Mouse (Mus musculus): ENCODE measurements around the gene Skint7. TPM values are rescaled to one million over a fixed set of nuclear protein-coding genes. Genes with fewer than 3 reads are reported as not detected.
"Not testable (repeated sequence)": the region's sequence is repeated elsewhere in the genome, so short reads cannot be mapped to it uniquely, and the experiment has no call there.

Skint7 gene
- not detected in 2 replicates for polyA plus RNA-seq (2014; fragmentation: Nextera tagmentation; extraction: Ambion mirVana)

DNA sequence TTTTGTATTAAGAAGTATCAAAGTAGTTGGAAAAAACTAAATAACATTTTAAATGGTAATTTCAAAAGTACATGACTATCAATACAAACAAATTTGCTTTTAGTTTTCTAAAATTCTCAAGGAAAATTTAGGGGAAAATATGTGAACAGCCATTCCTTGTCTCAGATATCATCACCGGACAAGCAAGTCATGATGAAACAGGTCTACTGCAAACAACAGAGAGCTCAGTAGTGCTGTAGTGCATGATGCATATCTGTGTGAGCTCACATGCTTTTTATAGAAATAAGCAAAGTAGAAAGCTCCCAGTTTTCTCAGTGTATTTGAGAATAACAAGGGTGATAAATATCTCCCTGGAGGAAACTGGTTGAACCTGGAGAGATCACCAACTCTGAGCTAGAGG is at the start of gene Skint7:
TSS of gene Skint7 (plus strand) at position 301 of the 400 bp plus-strand sequence.
- 94% methylated on average over 1 of the region's 1 CpGs for WGBS
- Histone ChIP-seq H3K9me3 (ENCODE audit: control insufficient read depth, low read length) (no peaks in the 10 kb centered on the region), H3K4me2 (ENCODE audit: low read depth, low read length) (no peak within 1 kb of the TSS), H3K27me3 (ENCODE audit: control insufficient read depth, insufficient read depth, low read length) (no peaks in the 10 kb centered on the region), H3K4me1 (ENCODE audit: control insufficient read depth, insufficient read depth, low read length) (no peaks in the 10 kb centered on the region), H3K27ac (ENCODE audit: low read depth, low read length) (no peak within 1 kb of the TSS), H3K36me3 (ENCODE audit: control insufficient read depth, insufficient read depth, low read length) (no peaks in the 10 kb centered on the region), H3K9ac (replicated peaks; ENCODE audit: low read depth, low read length) (no peak within 1 kb of the TSS), H3K4me3 (ENCODE audit: low read depth, low read length) (no peak within 1 kb of the TSS)
- ATAC-seq (ENCODE audit: low read depth) = no peak

DNA sequence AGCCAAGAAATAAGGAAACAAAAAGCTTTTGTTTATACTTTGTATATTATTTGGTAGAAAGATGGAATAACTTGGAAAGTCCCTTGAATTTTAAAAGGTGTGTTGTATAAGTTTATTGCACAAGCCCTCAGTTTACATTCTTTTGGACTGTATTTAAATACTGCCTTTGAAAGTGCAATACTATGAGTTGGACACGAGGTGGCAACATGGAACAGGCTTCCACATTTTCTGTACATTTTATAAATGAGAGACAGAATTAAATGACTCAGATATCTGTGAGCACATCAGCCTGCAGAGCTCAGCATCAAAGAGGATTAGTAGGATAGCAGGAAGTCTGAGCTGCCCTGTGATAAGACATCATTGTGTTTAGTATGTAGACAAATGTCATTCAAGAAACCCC is 11.4 kb upstream of the Skint7 start:
- ATAC-seq (ENCODE audit: low read depth) = no peak
- 17% methylated on average over 1 of the region's 1 CpGs for WGBS
- no peaks in the 10 kb centered on the region for H3K4me1 ChIP-seq (ENCODE audit: control insufficient read depth, insufficient read depth, low read length)
- H3K9me3 ChIP-seq (ENCODE audit: control insufficient read depth, low read length) = no peaks in the 10 kb centered on the region
- no peak overlapping the region for H3K4me2 ChIP-seq (ENCODE audit: low read depth, low read length)
- H3K27ac ChIP-seq (ENCODE audit: low read depth, low read length) = no peak overlapping the region
- no peaks in the 10 kb centered on the region for H3K27me3 ChIP-seq (ENCODE audit: control insufficient read depth, insufficient read depth, low read length)
- no peak overlapping the region for H3K4me3 ChIP-seq (ENCODE audit: low read depth, low read length)
- H3K36me3 ChIP-seq (ENCODE audit: control insufficient read depth, insufficient read depth, low read length) = no peaks in the 10 kb centered on the region
- H3K9ac ChIP-seq (replicated peaks; ENCODE audit: low read depth, low read length) = no peak overlapping the region

DNA sequence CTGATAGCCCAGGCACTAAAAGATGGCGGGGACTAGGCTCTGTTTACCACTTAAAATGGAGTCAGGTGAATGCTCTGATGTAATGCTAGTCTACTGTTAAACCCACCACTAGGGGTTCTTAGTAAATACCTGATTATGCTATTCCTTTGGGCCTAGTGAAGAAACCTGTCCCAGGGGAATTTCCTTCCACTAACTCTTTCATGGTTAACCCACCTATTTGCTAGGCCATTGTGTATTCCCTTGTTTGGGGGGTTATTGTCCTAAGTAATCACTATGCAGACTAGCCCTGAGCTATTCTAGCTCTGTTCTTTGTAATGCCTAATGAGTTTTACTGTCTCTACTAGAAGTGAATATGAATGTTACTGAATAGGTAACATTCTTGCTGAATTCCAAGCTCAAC is 9.5 kb upstream of the Skint7 start:
- H3K9ac ChIP-seq (replicated peaks; ENCODE audit: low read depth, low read length); H3K27ac ChIP-seq (ENCODE audit: low read depth, low read length); ATAC-seq (ENCODE audit: low read depth); H3K4me2 ChIP-seq (ENCODE audit: low read depth, low read length); H3K4me1 ChIP-seq (ENCODE audit: control insufficient read depth, insufficient read depth, low read length); H3K9me3 ChIP-seq (ENCODE audit: control insufficient read depth, low read length); H3K27me3 ChIP-seq (ENCODE audit: control insufficient read depth, insufficient read depth, low read length); H3K4me3 ChIP-seq (ENCODE audit: low read depth, low read length); H3K36me3 ChIP-seq (ENCODE audit: control insufficient read depth, insufficient read depth, low read length): not testable (repeated sequence)
- 81% methylated on average over 1 of the region's 1 CpGs for WGBS

DNA sequence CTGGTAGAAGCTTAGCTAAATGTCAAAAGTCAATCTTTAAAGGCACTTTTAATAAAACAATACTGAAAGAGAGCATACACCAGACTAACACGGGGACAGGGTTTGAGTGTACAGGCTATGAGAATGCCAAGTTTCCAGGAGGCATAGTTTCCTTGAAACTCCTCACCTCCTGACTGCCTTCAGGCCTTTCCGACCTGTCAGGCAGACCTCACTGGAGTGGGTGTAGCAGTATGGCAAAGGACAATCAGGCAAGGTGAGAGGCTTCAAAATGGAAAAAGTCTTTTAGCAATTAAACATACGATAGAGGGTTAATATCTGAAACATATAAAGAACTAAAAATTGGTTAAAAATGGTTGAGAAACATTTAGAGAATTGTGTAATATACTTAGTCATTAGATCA is 9.1 kb upstream of the Skint7 start:
- Histone ChIP-seq H3K9me3 (ENCODE audit: control insufficient read depth, low read length) (no peaks in the 10 kb centered on the region), H3K4me3 (ENCODE audit: low read depth, low read length) (no peak overlapping the region), H3K36me3 (ENCODE audit: control insufficient read depth, insufficient read depth, low read length) (no peaks in the 10 kb centered on the region), H3K27me3 (ENCODE audit: control insufficient read depth, insufficient read depth, low read length) (no peaks in the 10 kb centered on the region), H3K9ac (replicated peaks; ENCODE audit: low read depth, low read length) (no peak overlapping the region), H3K27ac (ENCODE audit: low read depth, low read length) (no peak overlapping the region), H3K4me1 (ENCODE audit: control insufficient read depth, insufficient read depth, low read length) (no peaks in the 10 kb centered on the region), H3K4me2 (ENCODE audit: low read depth, low read length) (no peak overlapping the region)
- ATAC-seq (ENCODE audit: low read depth) = no peak
- WGBS = 87% methylated on average over 3 of the region's 3 CpGs

DNA sequence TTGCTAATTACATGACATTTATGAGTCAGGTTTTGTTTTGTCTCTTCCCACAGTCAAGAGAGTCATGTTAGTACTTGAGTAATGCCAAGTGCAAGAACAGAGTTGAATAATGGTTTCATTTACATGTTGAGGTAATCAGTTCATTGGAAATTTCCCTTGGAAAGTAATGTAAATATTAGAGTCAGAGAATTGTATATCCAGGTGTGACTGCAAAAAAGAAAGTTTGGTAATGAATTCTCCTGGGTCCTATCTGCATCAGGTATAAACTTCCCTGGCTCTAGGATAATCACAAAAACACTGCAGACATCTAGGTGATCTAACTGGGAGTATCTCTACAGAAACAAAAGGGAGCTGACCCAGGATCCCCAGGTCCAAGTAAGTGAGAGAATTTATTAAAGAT is 33.2 kb downstream of the Skint7 start, which contains the start of gene Skint1:
TSS of gene Skint1 (plus strand) at position 301 of the 400 bp plus-strand sequence.
- Histone ChIP-seq H3K27ac (ENCODE audit: low read depth, low read length) (no peak within 1 kb of the TSS), H3K4me2 (ENCODE audit: low read depth, low read length) (no peak within 1 kb of the TSS), H3K4me1 (ENCODE audit: control insufficient read depth, insufficient read depth, low read length) (no peaks in the 10 kb centered on the region), H3K4me3 (ENCODE audit: low read depth, low read length) (no peak within 1 kb of the TSS), H3K9me3 (ENCODE audit: control insufficient read depth, low read length) (no peaks in the 10 kb centered on the region), H3K27me3 (ENCODE audit: control insufficient read depth, insufficient read depth, low read length) (no peaks in the 10 kb centered on the region), H3K9ac (replicated peaks; ENCODE audit: low read depth, low read length) (no peak within 1 kb of the TSS), H3K36me3 (ENCODE audit: control insufficient read depth, insufficient read depth, low read length) (no peaks in the 10 kb centered on the region)
- no peak for ATAC-seq (ENCODE audit: low read depth)

Other genes starting within 250 kb of the Skint7 start
- not detected in 2 replicates for gene Slc5a9, start 70.0 kb upstream of the Skint7 start, polyA plus RNA-seq (2014; fragmentation: Nextera tagmentation; extraction: Ambion mirVana)
- not detected in 2 replicates for gene Skint8, start 53.5 kb upstream of the Skint7 start, polyA plus RNA-seq (2014; fragmentation: Nextera tagmentation; extraction: Ambion mirVana)
- gene Skint1, start 33.3 kb downstream of the Skint7 start, polyA plus RNA-seq (2014; fragmentation: Nextera tagmentation; extraction: Ambion mirVana) = not detected in 2 replicates
- not detected in 2 replicates for gene Skint4, start 99.1 kb downstream of the Skint7 start, polyA plus RNA-seq (2014; fragmentation: Nextera tagmentation; extraction: Ambion mirVana)

Data from neural tube, embryonic 14.5 days (tissue).